Mouse (Mus musculus) midbrain, embryonic 15.5 days (tissue): Measurements from ENCODE around the gene Tmem51. TPM values are rescaled to one million over a fixed set of nuclear protein-coding genes. Genes with fewer than 3 reads are reported as not detected.
A peak's percentile ranks its signal among the peaks of the same experiment; 100 is the strongest.

ENCODE experiments used
- ATAC-seq: fragments of 200-750 bp; cut with Nextera tagmentation; replicated peaks from 2 replicates; pipeline ENCODE4 v1.8.0; 2017; ENCODE audit warnings: moderate TSS enrichment
- H3K27ac ChIP-seq: fragments of 300-500 bp; sonication (generic); 2 replicates; pipeline ENCODE4 v1.5.1; 2015; ENCODE audit warnings: mild to moderate bottlenecking, inconsistent platforms
- H3K27me3 ChIP-seq: fragments of 300-500 bp; sonication (generic); replicated peaks from 2 replicates; pipeline ENCODE4 v1.6.1; 2015; ENCODE audit warnings: inconsistent platforms
- H3K36me3 ChIP-seq: fragments of 300-500 bp; sonication (generic); replicated peaks from 2 replicates; pipeline ENCODE4 v1.6.1; 2015; ENCODE audit warnings: inconsistent platforms
- H3K4me1 ChIP-seq: fragments of 300-500 bp; sonication (generic); 2 replicates; pipeline ENCODE4 v1.6.1; 2015; ENCODE audit warnings: inconsistent platforms
- H3K4me2 ChIP-seq: fragments of 300-500 bp; sonication (generic); 2 replicates; pipeline ENCODE4 v1.6.1; 2015; ENCODE audit warnings: inconsistent platforms, mild to moderate bottlenecking, moderate library complexity
- H3K4me3 ChIP-seq: fragments of 300-500 bp; sonication (generic); 2 replicates; pipeline ENCODE4 v1.5.1; 2015; ENCODE audit warnings: mild to moderate bottlenecking, inconsistent platforms
- H3K9ac ChIP-seq: fragments of 300-500 bp; sonication (generic); 2 replicates; pipeline ENCODE4 v1.6.1; 2015; ENCODE audit warnings: mild to moderate bottlenecking, inconsistent platforms
- H3K9me3 ChIP-seq: fragments of 300-500 bp; sonication (generic); 2 replicates; pipeline ENCODE4 v1.6.1; 2016; ENCODE audit warnings: inconsistent platforms
- WGBS: fragments of 180-500 bp; shearing (Covaris S2); methylation state at CpG from one replicate; pipeline ENCODE4 v1.1.7; 2015; ENCODE audit warnings: mixed read lengths; 5-methylcytosine and 5-hydroxymethylcytosine counted together
- polyA plus RNA-seq: library from polyadenylated mRNA; unstranded; fragments of >200 nt; fragmentation: Nextera tagmentation; extraction: Ambion mirVana; gene quantifications from 2 replicates; pipeline ENCODE4 v1.2.1, GENCODE M21; 2015

Gene Tmem51
- 8.1 and 8.5 TPM in 2 replicates for polyA plus RNA-seq

- Histone ChIP-seq H3K4me1 (peaks cover 26% of the 10 kb centered on the region), H3K4me3 (peak within 1 kb of the TSS; percentile 53), H3K9me3 (no peaks in the 10 kb centered on the region), H3K9ac (peak within 1 kb of the TSS; percentile 65), H3K4me2 (peak within 1 kb of the TSS; percentile 98), H3K36me3 (no peaks in the 10 kb centered on the region), H3K27ac (no peak within 1 kb of the TSS), H3K27me3 (peaks cover 31% of the 10 kb centered on the region)
- ATAC-seq: peak; percentile 62
- 1% methylated on average over 49 of the region's 52 CpGs for WGBS
Measured at GRCm38 (mm10) chr4:142084131-142084899, at the start of gene Tmem51. Gene Tmem51, minus strand, starts transcription at chr4:142084304.

GRCm38 (mm10) chr4:142130162-142130561, 46.1 kb upstream of the Tmem51 start:
- Histone ChIP-seq H3K4me1 (no peaks in the 10 kb centered on the region), H3K27me3 (no peaks in the 10 kb centered on the region), H3K9ac (no peak overlapping the region), H3K36me3 (no peaks in the 10 kb centered on the region), H3K4me2 (no peak overlapping the region), H3K4me3 (no peak overlapping the region), H3K27ac (no peak overlapping the region), H3K9me3 (no peaks in the 10 kb centered on the region)
- no peak for ATAC-seq
- WGBS: 60% methylated on average over 5 of the region's 5 CpGs

GRCm38 (mm10) chr4:142127275-142127788, 43.2 kb upstream of the Tmem51 start:
- H3K9me3 ChIP-seq: no peaks in the 10 kb centered on the region
- no peaks in the 10 kb centered on the region for H3K27me3 ChIP-seq
- H3K4me1 ChIP-seq: no peaks in the 10 kb centered on the region
- H3K4me3 ChIP-seq: no peak overlapping the region
- WGBS: 90% methylated on average over 6 of the region's 6 CpGs
- H3K27ac ChIP-seq: no peak overlapping the region
- no peak overlapping the region for H3K4me2 ChIP-seq
- no peaks in the 10 kb centered on the region for H3K36me3 ChIP-seq
- no peak for ATAC-seq
- H3K9ac ChIP-seq: no peak overlapping the region

DNA sequence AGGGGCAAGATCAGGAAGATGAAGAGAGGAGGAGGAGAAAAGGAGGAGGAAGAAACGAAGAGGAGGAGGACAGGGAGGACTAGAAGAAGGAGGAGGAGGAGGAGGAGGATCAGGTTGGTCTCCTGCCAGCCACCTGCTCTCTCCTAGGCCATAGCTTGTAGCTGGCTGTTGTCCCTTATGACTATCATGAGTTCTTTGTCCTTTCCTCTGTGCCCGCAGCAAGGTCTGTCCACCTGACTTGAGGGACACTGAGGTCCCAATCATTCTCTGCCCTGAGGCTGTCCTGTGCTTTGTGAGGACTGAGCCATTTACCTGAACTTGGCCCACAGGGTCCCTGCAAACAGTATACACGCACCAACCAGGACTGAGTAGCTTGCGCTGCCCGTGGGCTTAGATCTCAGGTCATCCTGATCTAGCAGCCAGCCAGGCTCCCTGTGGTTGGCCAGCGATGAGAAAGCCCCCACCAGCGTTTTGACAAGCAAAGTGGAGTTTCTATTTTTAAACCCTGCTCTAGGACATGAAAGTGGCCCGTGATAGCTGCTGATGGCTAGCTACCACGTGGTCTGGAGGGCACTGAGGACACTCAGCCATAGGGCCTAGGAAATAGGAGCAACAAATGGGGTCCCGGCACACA, 42.7 kb upstream of the Tmem51 start:
- 69% methylated on average over 10 of the region's 10 CpGs for WGBS
- ATAC-seq: peak; percentile 48; the same call in 1 of the 2 replicates
- no peak overlapping the region for H3K27ac ChIP-seq

DNA sequence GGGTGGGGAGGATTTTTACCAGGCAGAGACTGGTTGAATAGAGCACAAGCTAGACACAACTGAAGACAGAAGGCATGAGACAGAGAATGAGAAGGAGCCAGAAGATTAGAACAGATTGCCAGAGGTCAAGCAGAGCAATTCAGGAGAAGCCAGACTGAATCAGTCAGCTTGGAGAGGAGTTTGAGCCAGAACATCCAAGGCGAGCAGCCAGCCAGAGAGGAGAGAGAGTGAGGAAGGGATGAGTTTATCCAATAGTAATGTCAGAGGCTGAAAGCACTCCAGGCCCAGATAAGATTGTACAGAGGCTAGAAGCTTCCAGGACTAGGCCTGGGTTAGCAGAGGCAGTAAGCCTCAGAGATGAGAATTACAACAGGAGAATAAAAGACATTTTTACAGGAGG, 37.1 kb upstream of the Tmem51 start:
- Histone ChIP-seq H3K4me2 (no peak overlapping the region), H3K36me3 (no peaks in the 10 kb centered on the region), H3K27ac (no peak overlapping the region), H3K27me3 (no peaks in the 10 kb centered on the region), H3K9ac (no peak overlapping the region), H3K9me3 (no peaks in the 10 kb centered on the region), H3K4me3 (no peak overlapping the region), H3K4me1 (no peaks in the 10 kb centered on the region)
- no peak for ATAC-seq
- WGBS: 65% methylated on average over 1 of the region's 1 CpGs

More for the DNA sequence above, 42.7 kb upstream of the Tmem51 start:
- no peaks in the 10 kb centered on the region for H3K27me3 ChIP-seq
- no peak overlapping the region for H3K4me3 ChIP-seq
- no peaks in the 10 kb centered on the region for H3K9me3 ChIP-seq
- no peak overlapping the region for H3K9ac ChIP-seq
- H3K36me3 ChIP-seq: no peaks in the 10 kb centered on the region
- no peaks in the 10 kb centered on the region for H3K4me1 ChIP-seq
- no peak overlapping the region for H3K4me2 ChIP-seq

DNA sequence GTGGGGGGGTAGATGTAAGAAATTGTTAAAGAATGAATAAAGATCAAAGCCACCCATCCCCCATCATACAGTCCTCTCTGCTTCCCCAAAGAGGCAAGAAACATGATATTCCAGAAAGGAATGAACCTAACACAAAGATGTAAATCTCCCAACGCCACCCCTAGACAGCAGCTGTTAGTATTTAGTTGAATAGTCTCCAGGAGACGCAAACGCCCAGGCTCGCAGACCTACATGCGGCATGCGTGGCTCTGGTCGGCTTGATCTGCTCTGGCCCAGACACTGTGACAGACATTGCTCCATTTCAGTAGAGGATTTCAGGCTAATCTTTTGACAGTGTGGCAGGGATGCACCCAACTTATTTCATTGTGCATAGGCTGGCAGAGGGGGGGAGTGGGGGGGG, 34.4 kb upstream of the Tmem51 start:
- Histone ChIP-seq H3K27ac (no peak overlapping the region), H3K27me3 (no peaks in the 10 kb centered on the region), H3K9me3 (no peaks in the 10 kb centered on the region), H3K36me3 (no peaks in the 10 kb centered on the region), H3K4me1 (no peaks in the 10 kb centered on the region), H3K4me3 (no peak overlapping the region), H3K9ac (no peak overlapping the region), H3K4me2 (no peak overlapping the region)
- ATAC-seq: peak; percentile 40; the same call in 1 of the 2 replicates
- WGBS: 44% methylated on average over 7 of the region's 7 CpGs

DNA sequence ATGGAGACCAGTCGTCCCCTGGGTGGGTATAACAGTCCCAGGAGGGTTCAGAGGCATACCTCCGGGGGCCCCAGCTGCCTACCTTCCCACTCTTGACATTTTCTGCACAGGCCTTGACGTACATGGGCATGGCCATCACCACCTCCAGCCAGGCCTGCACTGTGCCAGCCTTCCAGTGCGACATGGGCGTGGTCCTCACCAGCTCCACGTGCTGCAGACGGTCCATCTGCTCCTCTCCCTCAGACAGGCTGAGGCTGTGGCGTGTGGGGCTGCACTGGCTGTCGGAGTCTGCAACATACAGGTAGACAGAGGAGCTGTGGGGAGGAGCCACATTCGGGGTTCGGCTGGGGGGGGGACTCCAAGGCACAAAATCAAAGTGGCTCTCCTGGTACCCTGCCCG, 33.9 kb upstream of the Tmem51 start:
- Histone ChIP-seq H3K27ac (no peak overlapping the region), H3K4me1 (no peaks in the 10 kb centered on the region), H3K27me3 (no peaks in the 10 kb centered on the region), H3K36me3 (no peaks in the 10 kb centered on the region), H3K9me3 (no peaks in the 10 kb centered on the region), H3K9ac (no peak overlapping the region), H3K4me2 (no peak overlapping the region), H3K4me3 (no peak overlapping the region)
- 0 out of 2 replicates have a peak, but pooled peaks have one; percentile 19 for ATAC-seq
- 89% methylated on average over 12 of the region's 12 CpGs for WGBS

GRCm38 (mm10) chr4:142113306-142113705, 29.2 kb upstream of the Tmem51 start:
- ATAC-seq: peak; percentile 80

GRCm38 (mm10) chr4:142103081-142103671, 19.1 kb upstream of the Tmem51 start:
- no peak overlapping the region for H3K9ac ChIP-seq
- H3K27me3 ChIP-seq: no peaks in the 10 kb centered on the region
- H3K9me3 ChIP-seq: no peaks in the 10 kb centered on the region
- H3K27ac ChIP-seq: no peak overlapping the region
- no peaks in the 10 kb centered on the region for H3K4me1 ChIP-seq
- 54% methylated on average over 12 of the region's 12 CpGs for WGBS
- ATAC-seq: no peak
- no peak overlapping the region for H3K4me3 ChIP-seq
- no peak overlapping the region for H3K4me2 ChIP-seq
- H3K36me3 ChIP-seq: no peaks in the 10 kb centered on the region

More at GRCm38 (mm10) chr4:142113306-142113705, 29.2 kb upstream of the Tmem51 start:
- Histone ChIP-seq H3K4me1 (no peaks in the 10 kb centered on the region), H3K4me3 (no peak overlapping the region), H3K9me3 (no peaks in the 10 kb centered on the region), H3K36me3 (0 out of 2 replicates have a peak, but pooled peaks cover 3% of the 10 kb centered on the region), H3K27ac (no peak overlapping the region), H3K4me2 (no peak overlapping the region), H3K27me3 (no peaks in the 10 kb centered on the region), H3K9ac (no peak overlapping the region)
- WGBS: 36% methylated on average over 8 of the region's 8 CpGs

GRCm38 (mm10) chr4:142098303-142098702, 14.2 kb upstream of the Tmem51 start:
- Histone ChIP-seq H3K27me3 (no peaks in the 10 kb centered on the region), H3K4me3 (no peak overlapping the region), H3K4me1 (no peaks in the 10 kb centered on the region), H3K4me2 (no peak overlapping the region), H3K9me3 (no peaks in the 10 kb centered on the region), H3K9ac (no peak overlapping the region), H3K27ac (no peak overlapping the region), H3K36me3 (no peaks in the 10 kb centered on the region)
- 22% methylated on average over 8 of the region's 8 CpGs for WGBS
- peak; percentile 31; the same call in 1 of the 2 replicates for ATAC-seq

DNA sequence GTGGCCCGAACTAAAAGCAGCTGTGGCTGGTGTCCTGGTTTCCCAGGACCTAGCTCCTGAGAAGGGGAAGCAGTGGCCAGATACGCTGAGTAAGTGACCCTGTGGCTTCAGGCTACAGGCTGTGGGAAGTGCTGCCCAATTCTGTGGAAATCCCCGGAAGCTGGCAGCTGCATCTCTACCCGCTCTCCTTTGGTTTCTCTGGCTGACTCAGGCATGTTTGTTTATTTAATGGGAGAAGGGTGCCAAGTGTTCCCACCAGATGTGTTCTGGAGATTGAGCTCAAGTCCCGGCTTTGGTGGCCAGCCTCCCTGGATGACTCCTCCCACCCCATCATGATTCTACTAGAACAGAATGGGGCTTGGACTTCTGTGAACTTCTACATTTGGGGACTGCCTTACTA, 13.8 kb upstream of the Tmem51 start:
- Histone ChIP-seq H3K27me3 (no peaks in the 10 kb centered on the region), H3K4me2 (no peak overlapping the region), H3K36me3 (no peaks in the 10 kb centered on the region), H3K9me3 (no peaks in the 10 kb centered on the region), H3K9ac (no peak overlapping the region), H3K27ac (no peak overlapping the region), H3K4me3 (no peak overlapping the region), H3K4me1 (no peaks in the 10 kb centered on the region)
- ATAC-seq: no peak
- WGBS: 54% methylated on average over 5 of the region's 5 CpGs

DNA sequence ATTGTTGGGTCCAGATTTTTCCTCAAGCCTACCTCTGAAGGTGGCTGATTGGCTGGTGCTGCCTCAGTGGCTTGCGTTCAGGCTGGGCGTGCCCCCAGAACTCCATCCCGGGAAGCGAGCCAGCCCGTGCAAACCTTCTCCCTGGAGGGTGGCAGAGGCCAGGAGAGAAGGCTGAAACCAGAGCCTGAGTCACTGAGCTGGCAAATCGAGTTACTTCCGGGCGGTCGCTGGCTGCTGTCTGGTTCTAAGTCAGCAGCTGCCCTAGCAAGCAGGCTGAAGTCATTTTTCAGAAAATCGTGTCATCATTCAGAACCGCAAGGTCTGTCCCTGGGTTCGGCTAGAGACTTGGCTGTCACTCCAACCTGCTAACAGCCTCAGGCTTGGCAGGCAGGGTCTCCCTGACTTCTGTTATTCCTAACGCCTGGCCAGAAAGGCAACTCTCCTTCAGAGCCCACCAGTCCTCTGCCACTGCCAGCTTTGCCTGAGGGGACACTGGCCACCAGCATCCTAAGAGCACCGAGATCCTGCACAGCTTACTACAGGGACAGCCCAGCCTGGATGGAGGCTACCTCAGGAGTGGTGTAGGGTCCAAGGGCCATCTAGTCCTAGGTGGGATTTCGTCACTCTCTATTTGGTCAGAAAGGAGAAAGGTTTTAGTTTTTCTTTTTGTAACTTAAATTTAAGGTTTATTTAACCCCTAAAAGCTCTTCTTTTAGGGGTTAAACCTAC, 11.6 kb upstream of the Tmem51 start:
- no peaks in the 10 kb centered on the region for H3K4me1 ChIP-seq
- no peak overlapping the region for H3K27ac ChIP-seq
- no peak overlapping the region for H3K4me3 ChIP-seq
- ATAC-seq: no peak
- no peak overlapping the region for H3K9ac ChIP-seq
- H3K27me3 ChIP-seq: no peaks in the 10 kb centered on the region
- no peak overlapping the region for H3K4me2 ChIP-seq
- no peaks in the 10 kb centered on the region for H3K9me3 ChIP-seq
- WGBS: 54% methylated on average over 15 of the region's 15 CpGs
- H3K36me3 ChIP-seq: no peaks in the 10 kb centered on the region
